28 mouse cellular contexts compared by ENCODE assay signal in genomic region chr8:29661616-29662015, GRCm38 (mm10).
DNase-seq lines count a peak whose midpoint lies in the region; ATAC-seq and TF ChIP-seq lines count a peak whose summit lies in the region.
"Had no signal": no experiment of that assay in that cellular context is flagged by ENCODE, and none has a peak within 500 bp of the region (broad histone marks: within the 10 kb centered on the region; RNA-seq: fewer than 3 reads in every experiment).

No protein-coding gene starts in this region.

- peak; percentile 5 for DNase-seq in embryonic facial prominence, embryonic 14.5 days (ENCODE audit: low spot score)
- no peak for DNase-seq in embryonic facial prominence, embryonic 10.5 days (ENCODE audit: low spot score)
- DNase-seq in layer of hippocampus, adult 9-11 months, result peak; percentile 3
- no peak for DNase-seq in layer of hippocampus, postnatal 36 days
- DNase-seq in brain, adult 2 months (ENCODE audit: low read depth, low spot score), result peak; percentile 12
- DNase-seq in midbrain, postnatal 0 days (ENCODE audit: low spot score), result peak; percentile 25
- no peak for DNase-seq in adrenal gland, adult (ENCODE audit: inconsistent age in 2 of 2, low spot score in 1 of 2)
- DNase-seq: adrenal gland, postnatal 14 days; cerebellum, adult 8-10 months; cerebellum, postnatal 25 days; gastrocnemius, postnatal 14 days; heart, postnatal 14 days; kidney, adult 8-10 months; kidney, postnatal 4 days; liver; lung, embryonic 14.5 days; lung, postnatal 14 days; right cerebral cortex, adult 18-20 months; spleen, adult 18-20 months; thymus, postnatal 14 days had no signal

- no peak overlapping the region for H3K9ac ChIP-seq in embryonic facial prominence, embryonic 14.5 days (ENCODE audit: low read depth, low read length)
- no peak overlapping the region for H3K9ac ChIP-seq in midbrain, postnatal 0 days (replicated peaks; ENCODE audit: low read length, poor library complexity, severe bottlenecking)
- H3K9ac ChIP-seq: embryonic facial prominence, embryonic 12.5 days; hindbrain, embryonic 12.5 days; liver, embryonic 14.5 days; lung, embryonic 14.5 days; neural tube, embryonic 12.5 days had no signal

- no peak for TF ChIP-seq CTCF in midbrain, postnatal 0 days (IDR thresholded peaks at IDR 0.05)

- no peaks in the 10 kb centered on the region for H3K9me3 ChIP-seq in embryonic facial prominence, embryonic 14.5 days (ENCODE audit: control insufficient read depth, low read length)
- no peaks in the 10 kb centered on the region for H3K9me3 ChIP-seq in embryonic facial prominence, embryonic 10.5 days
- H3K9me3 ChIP-seq in midbrain, postnatal 0 days (ENCODE audit: low read length), result no peaks in the 10 kb centered on the region
- H3K9me3 ChIP-seq: embryonic facial prominence, embryonic 12.5 days; hindbrain, embryonic 12.5 days; neural tube, embryonic 12.5 days had no signal

- no peaks in the 10 kb centered on the region for H3K36me3 ChIP-seq in embryonic facial prominence, embryonic 14.5 days (ENCODE audit: control insufficient read depth, insufficient read depth, low read length)
- H3K36me3 ChIP-seq in embryonic facial prominence, embryonic 10.5 days (replicated peaks), result no peaks in the 10 kb centered on the region
- H3K36me3 ChIP-seq in midbrain, postnatal 0 days (ENCODE audit: insufficient read depth, low read length), result no peaks in the 10 kb centered on the region
- H3K36me3 ChIP-seq: embryonic facial prominence, embryonic 12.5 days; hindbrain, embryonic 12.5 days; neural tube, embryonic 12.5 days had no signal

- H3K27me3 ChIP-seq in embryonic facial prominence, embryonic 14.5 days (replicated peaks; ENCODE audit: control insufficient read depth, insufficient read depth, low read length), result no peaks in the 10 kb centered on the region
- H3K27me3 ChIP-seq in embryonic facial prominence, embryonic 10.5 days (replicated peaks; ENCODE audit: low read depth, poor library complexity, severe bottlenecking), result no peaks in the 10 kb centered on the region
- no peaks in the 10 kb centered on the region for H3K27me3 ChIP-seq in midbrain, postnatal 0 days (ENCODE audit: insufficient read depth, low read length)
- H3K27me3 ChIP-seq: CH12.LX; embryonic facial prominence, embryonic 12.5 days; hindbrain, embryonic 12.5 days; neural tube, embryonic 12.5 days had no signal

- no peak for ATAC-seq in embryonic facial prominence, embryonic 14.5 days (ENCODE audit: low read depth)
- no peak for ATAC-seq in midbrain, postnatal 0 days (ENCODE audit: low FRiP score)
- ATAC-seq: intestine, embryonic 16.5 days had no signal

- H3K4me2 ChIP-seq in embryonic facial prominence, embryonic 14.5 days (ENCODE audit: low read depth, low read length), result no peak overlapping the region
- H3K4me2 ChIP-seq in midbrain, postnatal 0 days (ENCODE audit: low read depth, low read length, poor library complexity, severe bottlenecking), result no peak overlapping the region
- H3K4me2 ChIP-seq: embryonic facial prominence, embryonic 12.5 days; hindbrain, embryonic 12.5 days; lung, embryonic 14.5 days; neural tube, embryonic 12.5 days had no signal

- H3K27ac ChIP-seq in embryonic facial prominence, embryonic 14.5 days (replicated peaks; ENCODE audit: low read depth, low read length), result no peak overlapping the region
- no peak overlapping the region for H3K27ac ChIP-seq in embryonic facial prominence, embryonic 10.5 days (replicated peaks)
- H3K27ac ChIP-seq in midbrain, postnatal 0 days (ENCODE audit: low read depth, low read length), result no peak overlapping the region
- H3K27ac ChIP-seq: embryonic facial prominence, embryonic 12.5 days; hindbrain, embryonic 12.5 days; kidney, postnatal 0 days; liver, embryonic 14.5 days; neural tube, embryonic 12.5 days had no signal

- H3K4me1 ChIP-seq in embryonic facial prominence, embryonic 14.5 days (ENCODE audit: control insufficient read depth, insufficient read depth, low read length), result no peaks in the 10 kb centered on the region
- H3K4me1 ChIP-seq in embryonic facial prominence, embryonic 10.5 days, result no peaks in the 10 kb centered on the region
- H3K4me1 ChIP-seq in midbrain, postnatal 0 days (ENCODE audit: insufficient read depth, low read length), result no peaks in the 10 kb centered on the region
- H3K4me1 ChIP-seq: embryonic facial prominence, embryonic 12.5 days; hindbrain, embryonic 12.5 days; neural tube, embryonic 12.5 days had no signal

- 74% methylated on average over 3 of the region's 3 CpGs for WGBS in embryonic facial prominence, embryonic 14.5 days
- 90% methylated on average over 3 of the region's 3 CpGs for WGBS in embryonic facial prominence, embryonic 10.5 days
- WGBS in midbrain, postnatal 0 days, result 57% methylated on average over 3 of the region's 3 CpGs

- no peak overlapping the region for H3K4me3 ChIP-seq in embryonic facial prominence, embryonic 14.5 days (ENCODE audit: low read depth, low read length)
- H3K4me3 ChIP-seq in embryonic facial prominence, embryonic 10.5 days, result no peak overlapping the region
- H3K4me3 ChIP-seq in midbrain, postnatal 0 days (ENCODE audit: low read depth, low read length), result no peak overlapping the region
- H3K4me3 ChIP-seq: embryonic facial prominence, embryonic 12.5 days; hindbrain, embryonic 12.5 days; myocyte; neural tube, embryonic 12.5 days had no signal

Comparison
In these comparisons a context has a peak if more than half of its experiments do, and no peak if none do; other contexts are left out.
1. DNase-seq: peak in embryonic facial prominence, embryonic 14.5 days (single experiment), layer of hippocampus, adult 9-11 months (single experiment), brain, adult 2 months (single experiment) and midbrain, postnatal 0 days (single experiment); none in embryonic facial prominence, embryonic 10.5 days (single experiment), layer of hippocampus, postnatal 36 days (0 of 2) and adrenal gland, adult (0 of 2).